Mouse (Mus musculus): ENCODE results near the gene Gm49392.
"Not testable (repeated sequence)": the region's sequence is repeated elsewhere in the genome, so short reads cannot be mapped to it uniquely, and the experiment has no call there.

DNA sequence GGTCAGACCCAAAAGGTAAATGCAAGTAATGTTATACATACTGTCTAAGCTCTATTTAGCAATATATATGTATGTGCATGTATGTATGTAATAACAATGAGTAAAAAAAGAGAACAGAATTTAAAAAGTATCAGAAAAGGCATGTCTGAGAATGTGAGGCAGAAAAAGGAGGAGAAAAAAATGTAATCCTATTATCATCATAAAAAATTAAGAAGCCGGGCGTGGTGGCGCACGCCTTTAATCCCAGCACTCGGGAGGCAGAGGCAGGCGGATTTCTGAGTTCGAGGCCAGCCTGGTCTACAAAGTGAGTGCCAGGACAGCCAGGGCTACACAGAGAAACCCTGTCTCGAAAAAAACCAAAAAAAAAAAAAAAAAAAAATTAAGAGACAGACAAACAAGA, at the start of gene Gm49392:
- not testable (repeated sequence) for TF ChIP-seq POLR2A (IDR thresholded peaks at IDR 0.05; ENCODE audit: control insufficient read depth, extremely low read depth, insufficient read depth, low read length, poor library complexity); CTCF (IDR thresholded peaks at IDR 0.05; ENCODE audit: borderline replicate concordance, control insufficient read depth, extremely low read depth, insufficient read depth, low read length, poor library complexity)

Measured in thymus, adult 2 months (tissue).